Mouse (Mus musculus): ENCODE measurements at regions not wholly inside any gene's neighbourhood (a gene's known extent, or its start where the extent isn't known, plus 50 kb on each side); places are given as distances from the start of the nearest gene placed in this dataset.

GRCm38 (mm10) chr8:103853048-103853447, 248.4 kb upstream of the Cdh5 start:
- no peak overlapping the region for H3ac ChIP-seq (ENCODE audit: control insufficient read depth, insufficient read length)
- no peak overlapping the region for H3K4me2 ChIP-seq (ENCODE audit: low read depth)
- TF ChIP-seq MYOG (IDR thresholded peaks at IDR 0.05; ENCODE audit: control insufficient read depth in 1 of 3, insufficient read depth in 1 of 3, insufficient read length in 2 of 3, low read depth in 2 of 3) = no peak
- H3K4me3 ChIP-seq = no peak overlapping the region
- no peaks in the 10 kb centered on the region for H3K27me3 ChIP-seq (ENCODE audit: control insufficient read depth, insufficient read depth, insufficient read length)
- H3K79me2 ChIP-seq (ENCODE audit: control insufficient read depth, insufficient read depth) = no peaks in the 10 kb centered on the region
- no peaks in the 10 kb centered on the region for H3K36me3 ChIP-seq (ENCODE audit: control insufficient read depth, insufficient read depth)

GRCm38 (mm10) chr8:103855291-103855690, 246.1 kb upstream of the Cdh5 start:
- Histone ChIP-seq H3K27me3 (ENCODE audit: control insufficient read depth, insufficient read depth, insufficient read length) (no peaks in the 10 kb centered on the region), H3ac (ENCODE audit: control insufficient read depth, insufficient read length) (no peak overlapping the region), H3K4me2 (ENCODE audit: low read depth) (no peak overlapping the region), H3K36me3 (ENCODE audit: control insufficient read depth, insufficient read depth) (no peaks in the 10 kb centered on the region), H3K79me2 (ENCODE audit: control insufficient read depth, insufficient read depth) (no peaks in the 10 kb centered on the region), H3K4me3 (no peak overlapping the region)
- TF ChIP-seq SRF (IDR thresholded peaks at IDR 0.05; ENCODE audit: control insufficient read depth, insufficient read length, low read depth) = no peak
- TF ChIP-seq REST (IDR thresholded peaks at IDR 0.05; ENCODE audit: insufficient read depth, insufficient read length) = no peak
- TF ChIP-seq E2F4 (IDR thresholded peaks at IDR 0.05; ENCODE audit: insufficient read depth) = no peak
- no peak for TF ChIP-seq MYOD1 (IDR thresholded peaks at IDR 0.05; ENCODE audit: control insufficient read depth in 1 of 3, insufficient read length in 2 of 3, low read depth in 2 of 3)
- no peak for TF ChIP-seq USF1 (IDR thresholded peaks at IDR 0.05; ENCODE audit: low read depth)
- no peak for TF ChIP-seq POLR2AphosphoS2 (IDR thresholded peaks at IDR 0.05; ENCODE audit: insufficient read length, low read depth)
- no peak for TF ChIP-seq CEBPB (IDR thresholded peaks at IDR 0.05; ENCODE audit: insufficient read depth, poor library complexity, severe bottlenecking)
- TF ChIP-seq MYOG (IDR thresholded peaks at IDR 0.05; ENCODE audit: control insufficient read depth in 1 of 3, insufficient read depth in 1 of 3, insufficient read length in 2 of 3, low read depth in 2 of 3) = no peak
- no peak for TF ChIP-seq TCF12 (IDR thresholded peaks at IDR 0.05; ENCODE audit: insufficient read depth, poor library complexity, severe bottlenecking)
- no peak for TF ChIP-seq POLR2A (IDR thresholded peaks at IDR 0.05; ENCODE audit: insufficient read length, low read depth)
- TF ChIP-seq MAX (IDR thresholded peaks at IDR 0.05; ENCODE audit: low read depth) = no peak
- no peak for TF ChIP-seq TCF3 (IDR thresholded peaks at IDR 0.05; ENCODE audit: insufficient read length, low read depth)

- Histone ChIP-seq H3K4me3 (no peak overlapping the region), H3K36me3 (ENCODE audit: control insufficient read depth, insufficient read depth) (no peaks in the 10 kb centered on the region)
Observed at GRCm38 (mm10) chr8:103859130-103859529, 242.3 kb upstream of the Cdh5 start.

GRCm38 (mm10) chr8:103873598-103874502, 227.6 kb upstream of the Cdh5 start:
- Histone ChIP-seq H3K4me2 (ENCODE audit: low read depth) (no peak overlapping the region), H3K4me3 (no peak overlapping the region), H3K36me3 (ENCODE audit: control insufficient read depth, insufficient read depth) (no peaks in the 10 kb centered on the region), H3ac (ENCODE audit: control insufficient read depth, insufficient read length) (no peak overlapping the region), H3K27me3 (ENCODE audit: control insufficient read depth, insufficient read depth, insufficient read length) (no peaks in the 10 kb centered on the region), H3K79me2 (ENCODE audit: control insufficient read depth, insufficient read depth) (no peaks in the 10 kb centered on the region)
- TF ChIP-seq POLR2AphosphoS2 (IDR thresholded peaks at IDR 0.05; ENCODE audit: insufficient read length, low read depth) (no peak), MAX (IDR thresholded peaks at IDR 0.05; ENCODE audit: low read depth) (no peak), SRF (IDR thresholded peaks at IDR 0.05; ENCODE audit: control insufficient read depth, insufficient read length, low read depth) (no peak), TCF12 (IDR thresholded peaks at IDR 0.05; ENCODE audit: insufficient read depth, poor library complexity, severe bottlenecking) (no peak), MYOD1 (IDR thresholded peaks at IDR 0.05; ENCODE audit: control insufficient read depth in 1 of 3, insufficient read length in 2 of 3, low read depth in 2 of 3) (no peak), USF1 (IDR thresholded peaks at IDR 0.05; ENCODE audit: low read depth) (no peak), CEBPB (IDR thresholded peaks at IDR 0.05; ENCODE audit: insufficient read depth, poor library complexity, severe bottlenecking) (no peak), MYOG (IDR thresholded peaks at IDR 0.05; ENCODE audit: control insufficient read depth in 1 of 3, insufficient read depth in 1 of 3, insufficient read length in 2 of 3, low read depth in 2 of 3) (no peak), E2F4 (IDR thresholded peaks at IDR 0.05; ENCODE audit: insufficient read depth) (no peak), POLR2A (IDR thresholded peaks at IDR 0.05; ENCODE audit: insufficient read length, low read depth) (no peak), REST (IDR thresholded peaks at IDR 0.05; ENCODE audit: insufficient read depth, insufficient read length) (no peak), TCF3 (IDR thresholded peaks at IDR 0.05; ENCODE audit: insufficient read length, low read depth) (no peak)

More at GRCm38 (mm10) chr8:103859130-103859529, 242.3 kb upstream of the Cdh5 start:
- Histone ChIP-seq H3K79me2 (ENCODE audit: control insufficient read depth, insufficient read depth) (no peaks in the 10 kb centered on the region), H3K4me2 (ENCODE audit: low read depth) (no peak overlapping the region), H3K27me3 (ENCODE audit: control insufficient read depth, insufficient read depth, insufficient read length) (no peaks in the 10 kb centered on the region), H3ac (ENCODE audit: control insufficient read depth, insufficient read length) (no peak overlapping the region)
- TF ChIP-seq TCF3 (IDR thresholded peaks at IDR 0.05; ENCODE audit: insufficient read length, low read depth) (no peak), MYOD1 (IDR thresholded peaks at IDR 0.05; ENCODE audit: control insufficient read depth in 1 of 3, insufficient read length in 2 of 3, low read depth in 2 of 3) (no peak), POLR2A (IDR thresholded peaks at IDR 0.05; ENCODE audit: insufficient read length, low read depth) (no peak), REST (IDR thresholded peaks at IDR 0.05; ENCODE audit: insufficient read depth, insufficient read length) (no peak), SRF (IDR thresholded peaks at IDR 0.05; ENCODE audit: control insufficient read depth, insufficient read length, low read depth) (no peak), MAX (IDR thresholded peaks at IDR 0.05; ENCODE audit: low read depth) (no peak), MYOG (IDR thresholded peaks at IDR 0.05; ENCODE audit: control insufficient read depth in 1 of 3, insufficient read depth in 1 of 3, insufficient read length in 2 of 3, low read depth in 2 of 3) (no peak), POLR2AphosphoS2 (IDR thresholded peaks at IDR 0.05; ENCODE audit: insufficient read length, low read depth) (no peak), USF1 (IDR thresholded peaks at IDR 0.05; ENCODE audit: low read depth) (no peak), E2F4 (IDR thresholded peaks at IDR 0.05; ENCODE audit: insufficient read depth) (no peak), TCF12 (IDR thresholded peaks at IDR 0.05; ENCODE audit: insufficient read depth, poor library complexity, severe bottlenecking) (no peak), CEBPB (IDR thresholded peaks at IDR 0.05; ENCODE audit: insufficient read depth, poor library complexity, severe bottlenecking) (no peak)

All from myocyte (in vitro differentiated cells).